Mouse (Mus musculus) embryonic stem cell, embryonic (primary cell): ENCODE data around the gene Crlf1.

Experiments
- CTCF ChIA-PET, 4 experiments: fragments of 300-600 bp in 2 of 4; fragments of 350-600 bp in 2 of 4; sonication (Branson Sonifier 250); formaldehyde crosslinking; loops; one replicate each; lab custom pipeline; 2022; ENCODE audit warnings: inconsistent platforms in 2 of 4; lab: Charles Lee
- POLR2A ChIA-PET, 4 experiments: fragments of 300-600 bp in 2 of 4; fragments of 350-600 bp in 2 of 4; sonication (Branson Sonifier 250); formaldehyde crosslinking; loops; one replicate each; lab custom pipeline; 2022; ENCODE audit warnings: antibody characterized with exemption in 4 of 4, inconsistent platforms in 1 of 4; lab: Charles Lee

Gene Crlf1

DNA sequence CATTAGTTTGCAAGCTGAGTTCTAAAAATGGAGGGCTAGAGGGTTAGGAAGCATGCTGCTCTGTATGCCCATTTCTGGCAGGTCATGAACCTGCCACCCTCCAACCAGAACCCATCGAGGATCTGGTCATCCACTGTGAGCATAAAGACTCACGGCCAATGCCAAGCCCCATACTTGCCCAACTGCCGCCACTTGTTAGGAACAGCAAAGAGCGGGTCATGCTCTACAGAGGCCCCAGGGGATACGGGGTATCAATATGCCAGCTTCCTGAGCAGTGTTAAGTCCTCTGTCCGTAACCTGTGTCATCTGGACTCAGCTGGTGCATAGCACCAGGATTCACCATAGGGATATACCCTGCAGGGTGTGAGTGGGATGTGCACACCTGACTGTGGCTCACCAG, 28.8 kb upstream of the Crlf1 start:
- POLR2A ChIA-PET: interaction anchor here in 3 of 4 experiments (0.6 to 6.2 kb wide), 5 partner anchors 12 to 236 kb away, joined by 3 to 43 read pairs (median 5); partner anchors contain the start of gene Klhl26 (in 3 of the 3)
- CTCF ChIA-PET: interaction anchor here in 1 of 4 experiments (0.9 to 1.0 kb wide), 2 partner anchors 39 to 81 kb away, joined by 3 read pairs; no protein-coding TSS in a partner anchor

DNA sequence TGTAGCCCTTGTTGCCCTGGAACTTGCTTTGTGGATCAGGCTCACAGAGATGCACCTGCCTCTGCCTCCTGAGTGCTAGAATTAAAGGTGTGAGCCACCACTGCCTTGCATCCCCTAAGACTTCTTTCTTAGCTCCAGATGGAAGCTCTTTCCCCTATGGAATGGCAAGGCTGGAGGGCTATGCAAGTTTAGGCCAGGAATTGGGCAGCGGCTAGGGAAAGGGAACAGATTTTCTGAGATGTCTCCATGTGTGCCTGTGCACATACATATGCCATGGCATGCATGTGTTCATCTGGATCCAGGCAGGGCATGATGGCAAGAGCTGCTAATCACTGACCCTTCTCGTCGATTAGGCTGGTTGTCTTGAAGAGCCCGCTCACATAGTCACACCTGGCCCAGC, 27.3 kb upstream of the Crlf1 start:
- CTCF ChIA-PET: interaction anchor here in 1 of 4 experiments (0.6 kb wide), 1 partner anchor 41 kb away, joined by 3 read pairs; the partner anchor contains the start of gene Rex1bd
- POLR2A ChIA-PET: interaction anchor here (0.5 to 6.2 kb wide), 15 partner anchors 11 to 235 kb away, joined by 3 to 43 read pairs (median 5); partner anchors contain the start of genes Klhl26 (in 3 of the 4), Uba52 (in 1 of the 4) and Upf1 (in 1 of the 4)

DNA sequence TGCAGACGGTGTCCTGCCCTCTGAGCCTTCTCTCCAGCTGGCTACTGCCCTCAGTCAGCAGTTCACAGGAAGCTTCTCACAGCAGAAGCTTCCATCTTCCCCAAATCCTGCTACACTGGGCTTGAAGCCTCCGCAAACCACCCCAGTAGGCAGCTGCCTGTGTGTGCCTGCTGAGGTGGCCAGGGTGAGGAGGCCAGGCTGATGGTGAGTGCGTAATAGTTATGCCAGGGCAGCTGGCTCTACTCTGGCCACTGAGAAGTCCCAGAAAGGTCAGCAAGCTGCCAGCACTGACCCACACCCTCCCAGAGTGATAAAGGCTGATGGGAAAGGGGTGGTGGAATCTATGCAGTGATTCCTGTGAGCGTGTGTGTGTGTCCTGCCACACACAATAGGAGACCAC, 26.7 kb upstream of the Crlf1 start:
- POLR2A ChIA-PET: interaction anchor here (0.5 to 6.2 kb wide), 23 partner anchors 10 to 234 kb away, joined by 3 to 43 read pairs (median 4); partner anchors contain the start of genes Klhl26 (in 4 of the 4), Rex1bd (in 2 of the 4), Uba52 (in 1 of the 4) and Upf1 (in 1 of the 4)
- CTCF ChIA-PET: interaction anchor here in 3 of 4 experiments (0.6 to 1.5 kb wide), 4 partner anchors 14 to 106 kb away, joined by 3 to 6 read pairs (median 3); partner anchors contain the start of gene Rex1bd (in 1 of the 3)

DNA sequence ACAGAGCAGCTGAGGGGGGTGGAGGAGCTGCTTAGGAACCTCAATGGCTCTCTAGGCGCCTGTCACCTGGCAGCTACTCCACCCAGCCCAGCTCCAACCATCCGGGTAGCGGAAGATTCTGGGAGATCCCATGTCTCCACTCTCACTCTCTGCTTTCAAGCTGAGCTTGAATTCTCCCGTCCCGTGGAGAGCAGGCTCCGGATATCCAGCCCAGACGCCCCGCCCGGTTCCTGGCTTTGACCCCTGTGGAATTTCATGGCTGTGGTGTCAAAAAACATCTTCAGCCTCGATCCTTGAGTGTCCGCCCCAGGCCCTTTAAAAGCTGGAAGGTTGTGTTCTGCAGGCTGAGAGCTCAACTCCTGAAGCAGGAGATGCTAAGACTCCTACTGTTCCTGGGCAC, 26.2 kb upstream of the Crlf1 start:
- ChIA-PET CTCF (interaction anchor here in 2 of 4 experiments (1.0 to 1.5 kb wide), 3 partner anchors 15 to 106 kb away, joined by 3 to 6 read pairs (median 3); no protein-coding TSS in a partner anchor), POLR2A (interaction anchor here (0.6 to 6.2 kb wide), 22 partner anchors 8 to 231 kb away, joined by 3 to 43 read pairs (median 4); partner anchors contain the start of genes Klhl26 (in 4 of the 4), Rex1bd (in 2 of the 4), Uba52 (in 1 of the 4) and Upf1 (in 1 of the 4))

DNA sequence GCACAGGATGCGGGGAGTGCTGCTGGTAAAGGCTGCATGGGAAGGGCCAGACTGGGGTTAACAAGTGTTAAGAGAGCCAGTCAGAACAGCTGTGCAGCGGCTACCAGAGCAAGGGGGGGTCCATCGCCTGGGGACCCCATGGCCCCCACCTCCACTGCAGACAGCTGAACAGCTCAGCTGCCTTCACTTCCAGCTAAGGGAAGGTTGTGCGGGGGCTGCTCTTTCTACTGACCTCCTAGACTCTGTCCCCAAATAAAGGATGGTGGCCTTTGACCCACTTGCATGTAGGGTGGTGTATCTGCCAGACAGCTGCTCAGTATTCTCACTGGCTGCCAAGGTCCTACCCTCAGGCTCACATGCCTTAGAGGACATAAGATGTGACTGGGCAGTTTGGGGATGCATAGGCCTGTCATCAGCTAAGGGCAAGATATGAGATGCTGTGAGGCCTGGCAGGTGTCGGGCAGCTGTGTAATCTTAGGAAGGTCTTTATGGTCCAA, 25.7 kb upstream of the Crlf1 start:
- POLR2A ChIA-PET: interaction anchor here (0.7 to 6.2 kb wide), 20 partner anchors 9 to 183 kb away, joined by 3 to 43 read pairs (median 5); partner anchors contain the start of genes Klhl26 (in 4 of the 4), Rex1bd (in 1 of the 4), Uba52 (in 1 of the 4) and Upf1 (in 1 of the 4)
- CTCF ChIA-PET: interaction anchor here in 2 of 4 experiments (1.0 to 1.5 kb wide), 3 partner anchors 15 to 107 kb away, joined by 3 to 6 read pairs (median 3); no protein-coding TSS in a partner anchor

DNA sequence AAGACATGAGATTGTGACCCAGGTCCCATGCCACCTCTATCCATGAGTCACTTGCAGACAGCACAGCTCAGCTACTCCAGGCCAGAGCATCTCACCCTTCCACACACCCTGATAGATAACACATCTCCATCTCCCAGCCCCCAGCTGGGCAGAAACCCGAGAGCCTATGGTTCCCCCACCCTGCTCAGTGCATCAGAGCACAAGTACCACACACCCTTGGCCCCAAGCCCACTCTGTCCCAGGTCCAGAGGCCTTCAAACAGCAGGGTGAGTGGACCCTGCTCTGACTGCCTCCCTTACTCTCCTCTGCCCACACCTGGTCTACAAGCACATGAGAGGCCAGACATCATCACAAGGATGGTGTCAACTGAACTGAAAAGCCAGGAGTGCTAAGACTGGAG, 25.1 kb upstream of the Crlf1 start:
- ChIA-PET CTCF (no interaction called here), POLR2A (interaction anchor here in 2 of 4 experiments (0.7 to 6.2 kb wide), 8 partner anchors 9 to 141 kb away, joined by 3 to 43 read pairs (median 6); partner anchors contain the start of gene Klhl26 (in 2 of the 2))

DNA sequence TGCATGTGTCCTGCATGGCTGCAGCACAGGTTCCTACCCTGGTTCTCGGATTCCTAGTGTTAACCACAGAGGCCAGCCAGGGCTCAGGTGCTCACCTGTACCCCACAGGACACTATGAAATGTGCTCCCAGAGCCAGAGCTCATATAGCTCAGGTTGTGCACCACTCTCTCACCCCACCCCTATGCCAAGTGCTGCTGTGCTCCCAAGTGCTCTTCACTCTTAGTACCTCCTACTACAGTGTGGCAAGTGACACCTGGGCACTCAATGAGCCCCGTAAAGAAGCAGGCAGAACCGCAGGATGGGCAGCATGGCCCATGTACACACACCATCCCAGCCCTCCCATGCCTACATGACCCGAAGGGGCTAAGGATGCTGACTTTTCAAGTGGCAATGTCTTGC, 24.2 kb upstream of the Crlf1 start:
- POLR2A ChIA-PET: interaction anchor here in 2 of 4 experiments (0.6 to 1.7 kb wide), 9 partner anchors 10 to 1201 kb away, joined by 3 to 7 read pairs (median 3); no protein-coding TSS in a partner anchor

DNA sequence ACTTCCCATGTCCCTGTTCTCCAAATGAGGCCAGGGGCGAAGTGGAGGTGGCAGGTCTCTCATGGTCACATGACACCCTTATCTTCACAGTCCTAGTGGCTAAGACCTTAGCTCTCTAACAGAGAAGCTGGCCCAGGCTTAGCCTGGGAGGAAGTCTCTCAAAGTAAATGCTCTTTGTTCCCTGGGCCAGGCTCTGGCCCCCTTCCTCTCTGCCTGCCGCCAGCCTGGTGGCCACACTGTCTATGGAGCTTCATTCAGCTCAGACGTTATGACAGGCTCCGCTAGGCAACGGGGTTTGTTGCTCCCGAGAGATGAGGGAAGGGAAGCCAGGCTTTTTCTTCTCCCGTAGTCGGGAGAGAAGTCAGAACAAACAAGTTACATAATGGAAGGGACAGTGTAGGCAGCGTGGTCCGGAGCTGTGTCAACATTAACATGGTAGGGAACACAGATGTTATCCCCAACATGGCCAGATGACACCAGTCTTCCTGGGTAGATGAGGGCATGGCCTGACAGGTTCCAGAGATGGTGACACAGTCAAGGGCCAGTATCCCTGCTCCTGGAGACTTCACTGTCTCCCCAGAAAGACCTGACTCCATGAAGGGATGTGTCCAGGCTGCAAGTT, 23.6 kb upstream of the Crlf1 start:
- POLR2A ChIA-PET: interaction anchor here in 3 of 4 experiments (0.6 to 1.7 kb wide), 11 partner anchors 11 to 1200 kb away, joined by 3 to 10 read pairs (median 3); partner anchors contain the start of gene Ell (in 1 of the 3)
- CTCF ChIA-PET: interaction anchor here in 2 of 4 experiments (0.6 kb wide), 2 partner anchors 10 to 130 kb away, joined by 3 read pairs; no protein-coding TSS in a partner anchor

More for the DNA sequence above, 24.2 kb upstream of the Crlf1 start:
- CTCF ChIA-PET: no interaction called here

DNA sequence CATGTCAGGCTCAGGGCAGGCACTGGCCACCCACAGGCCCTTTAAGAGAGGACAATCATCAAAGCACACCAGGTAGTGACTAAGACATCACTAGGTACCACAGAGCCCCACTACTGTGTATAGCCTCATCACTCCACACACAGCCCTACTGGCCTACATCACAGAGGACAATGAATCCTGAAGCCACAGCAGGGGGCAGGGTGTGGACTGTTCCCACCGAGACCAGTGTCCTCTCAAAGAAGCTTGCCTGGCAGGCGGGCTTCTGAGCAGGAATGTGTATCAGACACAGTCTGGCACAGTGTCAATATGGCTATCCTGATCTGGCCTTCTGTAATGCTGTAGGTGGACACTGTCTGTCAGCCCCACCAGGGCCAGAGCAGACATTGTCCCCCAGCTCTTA, 23.0 kb upstream of the Crlf1 start:
- ChIA-PET CTCF (interaction anchor here in 1 of 4 experiments (0.6 kb wide), 1 partner anchor 129 kb away, joined by 3 read pairs; no protein-coding TSS in a partner anchor), POLR2A (interaction anchor here in 3 of 4 experiments (0.6 to 1.7 kb wide), 10 partner anchors 14 to 179 kb away, joined by 3 to 6 read pairs (median 4); partner anchors contain the start of gene Ell (in 2 of the 3))

DNA sequence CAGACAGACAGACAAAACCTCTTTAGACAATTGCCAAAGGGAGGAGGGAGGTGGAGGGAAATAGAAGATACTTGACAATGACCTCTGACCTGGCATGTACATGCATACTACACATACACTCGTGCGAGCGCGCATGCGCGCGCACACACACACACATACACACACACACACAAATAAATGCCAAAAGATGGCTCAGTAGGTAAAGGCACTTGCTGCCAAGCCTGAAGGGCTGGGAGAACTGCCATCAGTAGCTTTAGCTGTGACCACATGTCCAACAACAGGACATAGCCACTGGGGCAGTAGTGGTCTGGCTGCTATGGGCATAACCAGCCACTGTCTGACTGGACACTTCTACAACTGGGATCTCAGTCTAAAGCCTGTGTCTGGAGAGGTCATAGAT, 21.1 kb upstream of the Crlf1 start:
- ChIA-PET CTCF (interaction anchor here in 1 of 4 experiments (1.2 kb wide), 1 partner anchor 34 kb away, joined by 5 read pairs; no protein-coding TSS in a partner anchor), POLR2A (interaction anchor here in 2 of 4 experiments (1.0 to 1.7 kb wide), 4 partner anchors 20 to 226 kb away, joined by 3 to 6 read pairs (median 4); partner anchors contain the start of genes Jund (in 1 of the 2) and Rex1bd (in 1 of the 2))

DNA sequence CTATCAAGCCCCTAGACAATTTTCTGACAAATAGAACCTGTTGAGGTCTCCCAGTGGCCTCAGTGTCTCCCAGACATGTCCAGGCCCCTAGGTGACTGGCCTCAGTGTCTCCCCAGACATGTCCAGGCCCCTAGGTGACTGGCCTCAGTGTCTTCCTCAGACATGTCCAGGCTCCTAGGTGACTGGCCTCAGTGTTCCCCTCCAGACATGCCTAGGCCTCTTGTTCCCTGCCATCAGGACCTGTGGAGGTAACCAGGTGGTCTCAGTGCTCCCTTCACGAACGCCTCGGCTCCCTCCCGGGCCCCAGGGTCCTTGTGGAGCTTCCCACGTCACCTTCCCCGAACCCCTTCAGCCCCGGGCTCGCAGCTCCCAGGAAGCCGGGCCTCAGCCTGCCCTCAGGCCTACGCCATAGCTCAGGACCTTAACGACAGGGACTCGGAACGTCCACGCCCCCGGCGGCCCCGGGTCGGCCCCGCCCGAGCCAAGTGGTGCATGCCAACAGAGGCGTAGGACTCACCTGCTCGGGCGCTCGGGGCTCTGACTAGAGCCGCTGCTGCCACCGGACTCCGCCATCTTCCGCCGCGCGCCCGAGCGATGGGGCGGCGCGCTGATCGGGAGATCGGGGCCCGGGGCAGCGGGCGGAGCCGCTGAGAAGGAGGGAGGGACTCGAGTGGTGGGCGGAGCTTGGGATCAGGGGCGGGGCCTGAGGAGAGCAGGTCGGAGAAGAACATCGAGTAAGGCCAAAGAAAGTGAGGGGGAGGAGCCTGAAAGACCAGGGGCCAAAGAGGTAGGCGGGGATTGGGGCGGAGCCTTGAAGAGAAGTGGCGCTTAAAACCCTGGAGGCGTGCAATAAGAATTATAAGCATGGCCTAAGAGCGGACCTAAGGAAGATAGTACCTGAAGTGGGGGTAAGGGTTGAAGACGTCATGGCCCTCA, 16.4 kb upstream of the Crlf1 start, which contains the start of gene Klhl26:
Klhl26 (minus strand) TSS at position 636 of the 936 bp plus-strand sequence.
- CTCF ChIA-PET: interaction anchor here (0.5 to 1.3 kb wide), 19 partner anchors 9 to 1200 kb away, joined by 3 to 14 read pairs (median 3); partner anchors contain the start of genes Arrdc2 (in 1 of the 4), Gm3336 (in 1 of the 4), Homer3 (in 1 of the 4) and Rex1bd (in 1 of the 4)

DNA sequence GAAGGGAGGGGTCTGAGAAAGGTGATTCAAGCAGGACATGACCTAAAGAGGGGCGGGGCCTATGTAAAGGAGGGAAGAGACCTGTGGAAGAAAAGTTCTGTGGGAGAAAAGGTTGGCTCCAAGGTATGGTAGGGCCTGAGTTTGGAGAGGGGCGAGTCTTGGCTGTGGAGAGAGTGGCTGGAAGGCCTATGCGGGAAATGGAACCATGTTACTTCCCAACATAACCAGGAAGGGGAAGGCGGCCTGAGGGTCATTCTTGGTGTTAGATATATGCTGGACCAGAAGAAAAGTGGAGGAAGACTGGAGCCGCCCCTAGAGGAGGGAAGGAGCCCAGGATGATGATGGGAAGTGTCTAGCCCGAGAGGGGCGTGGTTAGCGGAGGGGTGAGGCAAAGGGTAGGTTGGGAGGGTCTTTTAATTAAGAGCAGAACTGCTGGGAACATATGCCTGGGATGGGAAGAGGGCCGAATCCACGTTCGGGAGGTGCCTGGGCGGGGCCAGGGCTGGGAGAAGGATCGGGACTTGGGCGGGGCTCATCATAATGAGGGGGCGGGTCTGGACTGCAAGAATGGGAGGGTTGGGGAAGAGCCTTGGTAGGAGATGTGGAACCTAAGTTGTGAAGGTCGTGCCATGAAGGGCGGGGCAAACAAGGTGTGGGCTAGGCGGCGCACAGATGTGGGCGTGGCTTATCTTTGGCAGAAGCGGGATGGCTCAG, 15.5 kb upstream of the Crlf1 start:
- ChIA-PET POLR2A (interaction anchor here (0.6 to 2.0 kb wide), 68 partner anchors 9 to 728 kb away, joined by 3 to 32 read pairs (median 4); partner anchors contain the start of genes Arrdc2 (in 2 of the 4), Ell (in 2 of the 4), Fkbp8 (in 2 of the 4) and Kxd1 (in 2 of the 4)), CTCF (interaction anchor here in 3 of 4 experiments (0.5 to 1.3 kb wide), 13 partner anchors 17 to 362 kb away, joined by 3 to 14 read pairs (median 4); partner anchors contain the start of genes Arrdc2 (in 1 of the 3), Homer3 (in 1 of the 3) and Rex1bd (in 1 of the 3))

More for the DNA sequence above, 16.4 kb upstream of the Crlf1 start, which contains the start of gene Klhl26:
- POLR2A ChIA-PET: interaction anchor here (0.5 to 2.0 kb wide), 83 partner anchors 10 to 727 kb away, joined by 3 to 32 read pairs (median 4); partner anchors contain the start of genes Ell (in 3 of the 4), Arrdc2 (in 2 of the 4), Fkbp8 (in 2 of the 4) and Kxd1 (in 2 of the 4)

DNA sequence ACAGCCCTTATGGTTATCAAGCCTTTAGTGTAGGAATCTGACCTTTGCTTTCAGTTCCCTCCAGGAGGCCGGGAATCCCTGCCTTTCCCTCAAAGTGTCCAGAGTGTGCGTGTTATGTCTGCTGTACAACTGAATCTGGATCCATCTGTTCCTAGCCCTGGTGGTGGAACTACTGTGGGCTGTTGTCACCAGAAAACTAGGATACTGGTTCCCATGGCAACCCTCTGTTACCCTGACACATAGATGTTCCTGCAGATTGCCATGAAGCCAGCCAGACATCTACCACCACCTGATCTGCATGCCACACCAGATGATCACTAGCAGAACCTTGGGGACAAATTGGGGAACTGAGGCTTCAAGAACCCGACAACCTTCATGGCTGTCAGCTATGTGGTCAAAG, 11.1 kb upstream of the Crlf1 start:
- CTCF ChIA-PET: interaction anchor here in 1 of 4 experiments (0.6 kb wide), 1 partner anchor 282 kb away, joined by 3 read pairs; no protein-coding TSS in a partner anchor

DNA sequence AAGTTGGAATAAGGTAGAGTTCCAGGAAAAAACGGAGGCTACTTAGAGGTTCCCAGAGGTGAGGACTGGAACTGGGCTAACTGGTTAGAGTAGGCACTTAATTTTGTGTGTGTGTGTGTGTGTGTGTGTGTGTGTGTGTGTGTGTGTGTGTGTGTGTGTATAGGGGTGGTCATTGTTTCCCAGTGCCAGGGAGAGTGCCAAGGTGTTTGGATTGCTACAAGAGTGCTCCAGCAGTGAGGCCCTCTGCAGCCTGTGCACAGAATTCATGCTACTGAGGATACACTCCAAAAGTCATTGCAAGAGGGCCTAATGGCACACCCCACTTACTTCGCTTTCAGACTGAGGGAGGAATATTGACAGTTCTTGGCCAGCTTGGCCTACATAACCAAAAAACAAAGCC, 10.0 kb upstream of the Crlf1 start:
- POLR2A ChIA-PET: no interaction called here

More for the DNA sequence above, 11.1 kb upstream of the Crlf1 start:
- POLR2A ChIA-PET: no interaction called here

DNA sequence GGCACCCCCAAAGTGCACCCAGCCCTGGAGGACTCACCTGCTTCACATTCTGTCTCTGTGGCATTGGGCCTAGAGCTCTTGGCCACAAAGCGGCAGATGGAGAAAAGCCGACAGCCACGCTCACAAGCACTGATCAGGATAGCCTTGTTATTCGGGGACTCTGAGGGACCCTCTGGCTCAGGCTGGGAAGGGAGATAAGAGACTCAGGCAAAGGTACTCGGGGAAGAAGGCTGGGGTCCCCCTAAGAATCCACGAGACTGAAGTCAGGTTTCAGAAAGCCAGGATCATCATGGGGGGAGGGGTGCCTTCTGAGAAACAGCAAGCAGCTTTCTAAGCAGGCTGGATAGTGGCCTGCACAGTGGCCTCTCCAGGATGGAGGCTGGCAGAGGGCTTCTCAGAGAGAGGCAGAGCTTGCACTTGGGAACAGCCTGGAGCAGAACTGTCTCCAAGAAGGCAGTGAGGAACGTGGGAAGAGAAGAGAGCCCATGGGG, 6.7 kb upstream of the Crlf1 start:
- ChIA-PET CTCF (interaction anchor here in 1 of 4 experiments (0.6 to 1.0 kb wide), 2 partner anchors 10 to 19 kb away, joined by 3 read pairs; partner anchors contain the start of gene Klhl26), POLR2A (interaction anchor here (1.0 to 1.6 kb wide), 7 partner anchors 9 to 23 kb away, joined by 3 to 8 read pairs (median 4); partner anchors contain the start of genes Klhl26 (in 3 of the 4) and Rex1bd (in 1 of the 4))

More for the DNA sequence above, 10.0 kb upstream of the Crlf1 start:
- CTCF ChIA-PET: no interaction called here
